Mouse (Mus musculus): ENCODE measurements around the gene Cd6.

- no peak for TF ChIP-seq CTCF (IDR thresholded peaks at IDR 0.05; ENCODE audit: insufficient read depth, low read length)
- TF ChIP-seq POLR2A (IDR thresholded peaks at IDR 0.05; ENCODE audit: borderline replicate concordance, extremely low read depth, low read depth, low read length) = no peak
These were observed 39.5 kb downstream of the Cd6 start for GRCm38 (mm10) chr19:10790323-10790722.

Measured in lung, adult 2 months (tissue).